Mouse (Mus musculus) frontal cortex, postnatal 25 days (tissue): ENCODE results near the gene Rps3.
A peak's percentile ranks its signal among the peaks of the same experiment; 100 is the strongest.
"Not testable (repeated sequence)": the region's sequence is repeated elsewhere in the genome, so short reads cannot be mapped to it uniquely, and the experiment has no call there.

Experiments
- DNase-seq, 2 experiments: peaks; one replicate each; pipeline ENCODE4 v3.0.0; 2022; ENCODE audit warnings: low spot score in 2 of 2

Rps3 gene

DNA sequence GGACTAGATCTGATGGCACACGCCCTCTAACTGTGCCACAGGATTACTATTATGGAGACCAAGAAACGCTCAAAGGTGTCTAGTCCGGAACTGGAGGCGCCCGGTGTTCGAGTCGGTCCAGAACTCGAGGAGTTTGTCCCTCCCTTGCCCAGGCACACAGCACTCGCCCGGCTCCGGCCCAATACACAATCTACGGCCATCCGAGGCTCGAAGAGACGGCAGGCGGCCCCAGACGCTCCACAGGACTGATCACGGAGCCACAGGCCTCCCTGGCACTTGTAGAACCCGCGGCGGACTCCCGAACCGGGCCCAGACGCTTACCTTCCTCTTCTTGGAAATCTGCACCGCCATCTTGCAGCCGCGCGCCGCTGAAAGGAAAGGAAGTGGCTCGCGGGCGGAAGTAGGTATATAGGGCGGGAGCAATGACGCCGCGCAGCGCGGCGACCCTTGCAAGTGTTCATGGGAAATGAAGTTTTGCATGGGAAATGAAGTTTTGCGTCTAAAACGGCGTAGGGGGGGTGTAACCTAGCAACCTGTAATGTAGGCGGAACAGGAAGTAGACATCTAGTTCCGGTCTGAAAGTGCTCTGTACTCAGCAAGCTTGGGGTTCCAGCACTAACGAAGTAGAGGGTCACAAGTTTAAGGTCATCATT is at the start of gene Rps3:
TSS of gene Rps3 (minus strand) at position 468 of the 653 bp plus-strand sequence.
- peak; percentile 91 for DNase-seq

GRCm38 (mm10) chr7:99532526-99532925 is 49.0 kb upstream of the Rps3 start:
- DNase-seq, result no peak

DNA sequence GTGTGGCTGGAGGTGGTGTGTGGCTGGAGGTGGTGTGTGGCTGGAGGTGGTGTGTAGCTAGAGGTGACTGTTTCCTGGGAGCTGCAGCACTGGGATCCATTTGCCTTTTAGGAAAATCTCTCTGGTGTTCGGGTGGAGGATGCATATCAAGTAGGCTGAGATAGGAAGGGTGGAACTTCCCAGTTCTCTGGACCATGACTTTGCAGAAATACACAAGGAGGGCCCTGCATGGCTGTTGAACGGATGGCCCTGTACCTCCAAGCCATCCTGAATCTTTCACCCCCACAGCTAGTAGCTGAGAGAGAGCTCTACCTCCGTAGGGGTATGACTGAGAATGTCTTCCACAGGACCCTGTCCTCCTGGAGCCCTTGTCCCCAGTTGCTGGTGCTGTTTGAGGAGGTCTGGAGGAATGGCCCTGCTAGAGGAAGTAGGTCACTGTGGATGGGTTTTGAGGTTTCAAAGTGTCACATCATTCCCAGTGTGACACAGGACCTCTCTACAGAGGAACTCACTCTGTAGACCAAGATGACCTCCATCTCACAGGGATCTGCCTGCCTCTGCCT is 48.0 kb upstream of the Rps3 start:
- no peak for DNase-seq

DNA sequence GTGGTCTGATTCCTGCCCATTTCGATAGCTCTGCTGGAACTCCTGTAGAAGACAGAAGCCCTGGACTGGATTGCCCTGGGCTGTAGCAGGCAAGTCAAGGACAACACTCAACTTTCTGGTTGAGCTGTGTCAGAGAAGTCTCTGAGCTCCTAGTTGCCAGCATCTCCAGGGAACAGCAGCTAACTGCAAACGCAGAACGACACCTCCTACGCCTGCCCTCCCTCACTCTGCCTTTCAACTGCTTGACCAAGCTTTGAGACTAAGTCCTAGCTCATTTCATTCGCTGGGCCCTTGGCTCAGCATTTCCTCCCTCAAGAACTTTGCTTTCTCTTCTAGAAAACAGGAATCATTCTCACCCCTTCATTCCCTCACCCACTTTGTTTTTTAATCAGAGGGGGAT is 45.9 kb upstream of the Rps3 start:
- no peak for DNase-seq

GRCm38 (mm10) chr7:99528547-99528946 is 45.0 kb upstream of the Rps3 start:
- no peak for DNase-seq

GRCm38 (mm10) chr7:99523837-99524236 is 40.3 kb upstream of the Rps3 start:
- no peak for DNase-seq

DNA sequence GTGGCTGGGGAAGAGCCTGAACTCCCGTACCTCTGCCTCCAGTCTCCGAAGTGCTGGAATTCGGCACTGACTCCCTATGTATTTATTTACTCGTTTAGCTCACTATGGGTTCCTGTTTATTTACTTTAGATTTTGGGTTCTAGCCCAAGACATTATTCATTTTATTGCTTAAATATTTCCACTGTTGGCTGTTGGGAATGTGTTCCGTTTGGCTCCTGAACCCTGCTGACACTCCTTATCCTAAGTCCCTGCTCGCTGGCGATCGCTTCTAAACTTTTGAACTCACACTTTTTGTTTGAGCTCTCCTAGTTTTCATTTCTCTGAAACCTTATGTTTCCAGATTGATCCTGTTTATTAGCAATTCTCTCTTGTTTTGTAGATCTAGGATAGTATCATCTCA is 39.6 kb upstream of the Rps3 start:
- DNase-seq, result no peak

DNA sequence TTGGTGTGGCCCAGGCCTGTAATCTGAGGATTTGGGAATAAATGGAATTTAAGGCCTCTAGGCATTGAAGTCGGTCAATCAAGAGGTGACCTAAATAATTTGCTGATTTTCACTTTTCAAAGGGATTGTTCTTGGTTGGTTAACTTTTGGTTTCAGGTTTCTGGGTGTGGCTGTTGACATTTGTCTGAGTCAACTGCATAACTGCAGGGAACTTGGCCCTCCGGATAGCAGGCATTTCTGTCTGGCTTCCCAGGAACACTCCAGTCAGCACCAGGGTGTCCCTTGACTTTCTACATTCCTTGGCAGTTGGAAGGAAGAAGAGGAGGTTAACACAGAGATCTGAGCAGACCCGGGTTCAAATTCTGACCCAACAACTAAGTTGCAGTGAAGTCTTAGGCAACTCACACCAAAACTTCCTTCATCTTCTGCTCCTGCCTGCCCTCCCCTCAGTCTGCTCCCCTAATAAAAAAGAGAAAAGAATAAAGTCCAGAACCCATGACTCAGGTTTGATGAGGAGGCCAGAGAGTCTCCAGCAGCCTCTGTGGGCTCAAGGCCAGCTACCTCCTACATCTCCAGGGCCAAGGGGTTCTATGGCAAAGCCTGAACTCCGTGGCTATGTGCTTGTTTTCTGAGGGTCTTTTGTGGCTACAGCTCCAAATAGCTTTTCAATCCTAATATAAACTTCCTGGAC is 35.6 kb upstream of the Rps3 start:
- no peak for DNase-seq

- DNase-seq, result no peak
Observed at GRCm38 (mm10) chr7:99516814-99517157, 33.2 kb upstream of the Rps3 start.

GRCm38 (mm10) chr7:99516092-99516813 is 32.7 kb upstream of the Rps3 start:
- DNase-seq, result no peak

DNA sequence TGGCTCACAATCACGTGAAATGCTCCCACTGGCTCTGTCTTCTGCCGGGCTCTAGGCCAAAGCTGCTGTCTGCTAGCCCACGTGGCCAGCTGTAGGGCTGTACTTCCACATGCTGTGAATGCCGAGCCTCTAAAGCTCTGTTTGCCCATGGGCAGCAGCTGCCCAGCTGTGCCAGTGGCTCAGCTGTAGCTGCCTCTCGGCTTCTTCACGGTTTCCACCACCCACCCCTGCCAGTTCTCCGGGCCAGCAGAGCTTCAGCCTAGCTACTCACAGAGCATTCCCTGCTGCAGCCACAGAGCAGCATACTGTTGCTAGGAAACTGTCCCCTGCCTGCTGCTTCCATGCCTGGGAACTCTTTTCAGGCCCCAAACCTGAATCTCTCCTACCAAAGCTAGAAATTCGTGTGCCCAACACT is 26.6 kb upstream of the Rps3 start:
- peak; percentile 28 to 48 for DNase-seq

- DNase-seq, result not testable (repeated sequence)
Observed at GRCm38 (mm10) chr7:99508187-99508586, 24.6 kb upstream of the Rps3 start.

- DNase-seq, result no peak
Observed at GRCm38 (mm10) chr7:99504556-99504955, 21.0 kb upstream of the Rps3 start.

DNA sequence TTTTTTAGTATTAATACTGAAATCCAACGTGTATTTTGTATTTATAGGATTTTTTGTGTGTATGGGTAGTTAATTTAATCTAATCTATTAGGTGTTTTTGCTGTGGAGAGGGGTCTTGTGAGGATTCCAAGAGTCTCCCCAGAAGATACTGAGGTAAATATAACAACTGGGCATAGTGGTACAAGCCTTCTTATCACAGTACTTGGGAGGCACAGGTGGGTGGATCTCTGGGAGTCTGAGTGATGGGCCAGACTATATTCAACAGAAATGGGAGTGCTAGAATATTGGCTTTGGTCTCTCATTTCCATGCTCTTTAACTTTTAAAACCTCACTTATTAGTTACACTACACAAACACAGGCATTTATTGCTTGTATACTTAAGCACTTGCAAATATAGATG is 17.6 kb upstream of the Rps3 start:
- DNase-seq, result no peak

GRCm38 (mm10) chr7:99500655-99501054 is 17.1 kb upstream of the Rps3 start:
- DNase-seq, result no peak

DNA sequence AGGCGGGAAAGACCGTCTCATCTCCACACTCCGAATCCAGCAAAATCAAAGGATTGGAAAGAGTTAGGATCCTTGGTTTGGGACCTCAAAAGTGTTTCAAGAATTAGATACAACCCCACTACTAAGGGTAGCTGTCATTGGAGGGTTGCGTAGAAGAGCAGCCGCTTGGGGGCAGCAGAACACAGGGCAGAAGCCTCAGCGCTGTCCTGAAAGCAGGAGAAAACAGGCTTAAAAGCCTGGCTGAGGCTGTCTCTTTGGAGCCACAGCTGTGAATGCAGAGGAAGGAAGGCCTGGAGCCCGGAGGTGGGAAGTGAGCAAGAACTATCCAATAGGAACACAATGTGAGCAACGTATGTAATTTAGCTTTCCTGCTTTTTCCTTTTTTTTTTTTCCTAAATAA is 16.7 kb upstream of the Rps3 start:
- peak; percentile 81 to 82 for DNase-seq

DNA sequence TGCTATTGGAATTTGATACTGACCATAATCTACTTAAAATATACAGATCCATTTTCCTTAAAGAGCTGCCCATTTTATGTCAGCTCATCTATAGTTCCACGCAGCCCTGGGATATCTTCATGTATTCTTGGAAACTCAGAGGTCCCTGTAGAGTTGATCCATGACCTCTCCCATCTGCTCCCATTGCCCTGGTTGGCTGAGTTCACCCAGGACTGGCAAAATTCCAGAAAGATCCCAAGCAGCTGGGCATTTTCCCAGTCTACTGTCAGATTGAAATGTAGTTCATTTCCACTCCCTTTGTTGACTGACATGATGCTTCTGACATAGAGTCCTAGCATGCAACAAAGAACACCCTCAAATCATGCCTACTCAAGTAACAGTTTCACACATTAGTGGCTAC is 15.6 kb upstream of the Rps3 start:
- DNase-seq, result no peak

- no peak for DNase-seq
Observed at GRCm38 (mm10) chr7:99489708-99490107, 6.2 kb upstream of the Rps3 start.

DNA sequence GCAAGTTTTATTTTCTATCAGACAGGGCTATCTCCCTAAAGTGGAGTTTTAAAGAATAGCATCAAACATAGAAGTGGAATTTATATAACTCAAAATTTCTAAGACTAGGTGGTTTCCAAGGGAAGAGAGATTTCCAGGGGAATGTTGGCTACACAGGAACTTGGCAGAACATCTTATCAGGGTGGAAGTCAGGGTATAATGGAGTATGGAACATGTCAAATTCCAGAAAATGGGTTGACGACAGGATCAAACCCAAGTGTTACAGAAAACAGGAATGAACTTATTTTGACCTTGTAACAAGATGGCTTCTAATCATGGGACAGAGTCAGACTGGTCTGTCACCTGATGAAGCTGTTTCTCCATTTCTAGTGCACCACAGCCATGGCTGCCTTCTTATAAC is 1.1 kb upstream of the Rps3 start:
- DNase-seq, result no peak

GRCm38 (mm10) chr7:99483924-99484319 is 384 bp upstream of the Rps3 start:
- no peak for DNase-seq

DNA sequence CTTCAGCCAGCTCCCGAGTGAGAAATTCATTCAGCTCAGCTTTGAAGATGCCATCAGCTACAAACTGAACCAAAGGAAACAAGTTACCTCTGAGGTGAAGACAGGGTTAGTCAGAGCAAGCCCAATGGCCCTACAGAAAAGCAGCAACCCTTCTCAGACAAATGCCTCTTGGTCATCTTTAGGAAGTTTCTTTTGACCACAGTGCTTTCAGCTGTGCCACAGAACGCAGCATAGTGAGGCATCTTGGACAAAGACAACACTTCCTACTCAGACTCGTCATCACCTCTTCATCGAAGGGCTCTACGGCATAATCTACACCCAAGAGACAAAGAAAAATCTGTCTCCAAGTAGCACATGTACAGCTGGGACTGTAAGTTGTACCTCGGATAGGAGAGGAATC is 901 bp downstream of the Rps3 start:
- DNase-seq, result no peak

DNA sequence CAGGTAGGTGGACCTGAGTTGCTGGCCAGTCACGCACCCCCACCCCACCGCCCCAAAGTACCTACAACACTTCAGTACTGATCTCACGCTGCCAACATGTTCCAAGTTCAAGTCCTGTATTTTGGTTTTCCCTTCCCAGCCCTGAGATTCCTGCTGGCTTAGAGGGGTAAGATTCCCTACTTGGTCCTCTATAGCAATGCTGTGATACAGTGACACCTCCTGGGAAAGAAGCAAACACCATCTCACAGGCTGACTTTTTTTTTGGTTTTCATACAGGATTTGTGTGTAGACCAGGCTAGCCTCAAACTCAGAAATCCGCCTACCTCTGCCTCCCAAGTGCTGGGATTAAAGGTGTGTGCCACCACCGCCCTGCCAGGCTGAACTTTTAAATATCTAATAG is 6.3 kb downstream of the Rps3 start:
- no peak for DNase-seq
